Mouse (Mus musculus) megakaryocyte, embryonic 14.5 days (primary cell): ENCODE measurements around the gene Fignl2.

ENCODE experiments used
- FLI1 ChIP-seq: IDR thresholded peaks from 2 replicates; pipeline ENCODE4 v1.6.1; 2012; ENCODE audit warnings: low read length, inconsistent platforms, mixed read lengths
- GATA1 ChIP-seq: IDR thresholded peaks from 3 replicates; pipeline ENCODE4 v1.6.1; 2012; ENCODE audit warnings: mixed read lengths, low read length, inconsistent platforms, borderline replicate concordance

GRCm38 (mm10) chr15:101042613-101043012 is 35.8 kb downstream of the Fignl2 start:
- TF ChIP-seq FLI1: no peak
- TF ChIP-seq GATA1: no peak
